Mouse (Mus musculus) MEL (cell line): ENCODE data around the gene Sirt3. TPM values are rescaled to one million over a fixed set of nuclear protein-coding genes. Genes with fewer than 3 reads are reported as not detected.

Source experiments
- DNase-seq: peaks from one replicate; pipeline ENCODE4 v3.0.0; 2011; ENCODE audit warnings: low read depth, low spot score
- H3K27ac ChIP-seq: 2 replicates; pipeline ENCODE4 v1.5.1; 2012; ENCODE audit warnings: low read depth, mild to moderate bottlenecking, control low read depth, low read length, moderate library complexity; ENCODE audit not compliant: control insufficient read depth
- H3K27me3 ChIP-seq, 2 experiments: fragments of 150-350 bp in 1 of 2; sonication (generic) in 1 of 2; 2 replicates each; pipeline ENCODE4 v1.6.1; 2012; ENCODE audit warnings: low read length in 2 of 2, mild to moderate bottlenecking in 2 of 2, improper control_type of control experiment in 1 of 2, moderate library complexity in 1 of 2; ENCODE audit not compliant: insufficient read depth in 2 of 2, control insufficient read depth in 1 of 2
- H3K36me3 ChIP-seq, 2 experiments: 2 replicates each; pipeline ENCODE4 v1.6.1; 2012 to 2014; ENCODE audit warnings: low read length in 2 of 2, improper control_type of control experiment in 1 of 2, inconsistent platforms in 1 of 2, mild to moderate bottlenecking in 1 of 2; ENCODE audit not compliant: insufficient read depth in 2 of 2, control insufficient read depth in 1 of 2
- H3K4me1 ChIP-seq, 2 experiments: fragments of 150-350 bp in 1 of 2; sonication (generic) in 1 of 2; 2 replicates each; pipeline ENCODE4 v1.6.1; 2012; ENCODE audit warnings: low read length in 2 of 2, improper control_type of control experiment in 1 of 2, mild to moderate bottlenecking in 1 of 2; ENCODE audit not compliant: insufficient read depth in 2 of 2, control insufficient read depth in 1 of 2
- H3K4me3 ChIP-seq, 2 experiments: fragments of 150-350 bp in 1 of 2; sonication (generic) in 1 of 2; 2 replicates each; pipeline ENCODE4 v1.5.1; 2012; ENCODE audit warnings: low read depth in 2 of 2, low read length in 2 of 2, mild to moderate bottlenecking in 2 of 2, moderate library complexity in 2 of 2, control low read depth in 1 of 2, improper control_type of control experiment in 1 of 2; ENCODE audit not compliant: control insufficient read depth in 1 of 2, insufficient read depth in 1 of 2
- H3K79me2 ChIP-seq: 2 replicates; pipeline ENCODE4 v1.6.1; 2012; ENCODE audit warnings: mild to moderate bottlenecking, low read length, moderate library complexity; ENCODE audit not compliant: control insufficient read depth, poor library complexity, insufficient read depth
- H3K9ac ChIP-seq: 2 replicates; pipeline ENCODE4 v1.6.1; 2012; ENCODE audit warnings: low read depth, mild to moderate bottlenecking, control low read depth, low read length, moderate library complexity; ENCODE audit not compliant: control insufficient read depth, poor library complexity, severe bottlenecking
- H3K9me3 ChIP-seq: fragments of 150-350 bp; sonication (generic); replicated peaks from 2 replicates; pipeline ENCODE4 v1.6.1; 2012; ENCODE audit warnings: mild to moderate bottlenecking, low read length, improper control_type of control experiment, moderate library complexity; ENCODE audit not compliant: insufficient read depth
- CHD2 ChIP-seq: IDR thresholded peaks from 2 replicates; pipeline ENCODE4 v1.6.1; 2011; ENCODE audit warnings: low read length, improper control_type of control experiment
- E2F4 ChIP-seq: IDR thresholded peaks from 2 replicates; pipeline ENCODE4 v1.6.1; 2011; ENCODE audit warnings: low read depth, low read length, improper control_type of control experiment, borderline replicate concordance
- EP300 ChIP-seq, 2 experiments: IDR thresholded peaks; 2 replicates each; pipeline ENCODE4 v1.6.1; 2011; ENCODE audit warnings: improper control_type of control experiment in 2 of 2, low read length in 2 of 2, low read depth in 1 of 2, mild to moderate bottlenecking in 1 of 2
- GABPA ChIP-seq: IDR thresholded peaks from 2 replicates; pipeline ENCODE4 v1.6.1; 2012; ENCODE audit warnings: low read depth, mild to moderate bottlenecking, inconsistent platforms, low read length, improper control_type of control experiment, moderate library complexity
- GATA1 ChIP-seq: IDR thresholded peaks from 2 replicates; pipeline ENCODE4 v1.6.1; 2011; ENCODE audit warnings: low read depth, low read length, improper control_type of control experiment
- JUND ChIP-seq: IDR thresholded peaks from 2 replicates; pipeline ENCODE4 v1.6.1; 2011; ENCODE audit warnings: low read depth, mild to moderate bottlenecking, improper control_type of control experiment, low read length
- MAZ ChIP-seq: IDR thresholded peaks from 2 replicates; pipeline ENCODE4 v1.6.1; 2012; ENCODE audit warnings: low read depth, mild to moderate bottlenecking, inconsistent platforms, low read length, improper control_type of control experiment
- MEF2A ChIP-seq: IDR thresholded peaks from 2 replicates; pipeline ENCODE4 v1.6.1; 2014; ENCODE audit warnings: low read depth, mild to moderate bottlenecking, inconsistent platforms, low read length, improper control_type of control experiment; ENCODE audit not compliant: poor library complexity, insufficient replicate concordance, severe bottlenecking; ENCODE audit errors: extremely low read depth
- NELFE ChIP-seq: IDR thresholded peaks from 2 replicates; pipeline ENCODE4 v1.6.1; 2011; ENCODE audit warnings: low read depth, low read length, improper control_type of control experiment
- POLR2AphosphoS2 ChIP-seq: IDR thresholded peaks from 2 replicates; pipeline ENCODE4 v1.6.1; 2011; ENCODE audit warnings: low read length, improper control_type of control experiment
- POLR2AphosphoS5 ChIP-seq: IDR thresholded peaks from 2 replicates; pipeline ENCODE4 v1.6.1; 2012; ENCODE audit warnings: low read depth, borderline replicate concordance, mild to moderate bottlenecking, inconsistent platforms, low read length, moderate library complexity, mixed read lengths
- SIN3A ChIP-seq: IDR thresholded peaks from 2 replicates; pipeline ENCODE4 v1.6.1; 2012; ENCODE audit warnings: low read length, improper control_type of control experiment, inconsistent platforms
- TBP ChIP-seq: IDR thresholded peaks from 2 replicates; pipeline ENCODE4 v1.8.0; 2011; ENCODE audit warnings: low read depth, low read length, improper control_type of control experiment
- ZKSCAN1 ChIP-seq: IDR thresholded peaks from 2 replicates; pipeline ENCODE4 v1.6.1; 2012; ENCODE audit warnings: low read depth, mild to moderate bottlenecking, inconsistent platforms, low read length, improper control_type of control experiment, moderate library complexity
- ZNF384 ChIP-seq: IDR thresholded peaks from 2 replicates; pipeline ENCODE4 v1.6.1; 2012; ENCODE audit warnings: low read depth, mild to moderate bottlenecking, inconsistent platforms, low read length, improper control_type of control experiment
- polyA plus RNA-seq, 2 experiments: library from polyadenylated mRNA; stranded (reverse) in 1 of 2; unstranded in 1 of 2; fragments of >175 nt in 1 of 2; fragments of >200 nt in 1 of 2; gene quantifications; 2 replicates each; pipeline versions ENCODE4 v1.2.1 to v1.2.4; 2012; ENCODE audit warnings: low replicate concordance in 2 of 2, low read depth in 1 of 2; ENCODE audit not compliant: insufficient read length in 2 of 2, insufficient read depth in 1 of 2, missing spikeins in 1 of 2
- total RNA-seq: library from RNA; depleted of rRNA; stranded (reverse); fragments of 300-350 nt; gene quantifications from 2 replicates; pipeline ENCODE4 v1.2.3, GENCODE M21; 2012

The Sirt3 gene
- total and polyA plus RNA-seq, 3 experiments = 16.1 to 19.5 TPM; not detected in 1

DNA sequence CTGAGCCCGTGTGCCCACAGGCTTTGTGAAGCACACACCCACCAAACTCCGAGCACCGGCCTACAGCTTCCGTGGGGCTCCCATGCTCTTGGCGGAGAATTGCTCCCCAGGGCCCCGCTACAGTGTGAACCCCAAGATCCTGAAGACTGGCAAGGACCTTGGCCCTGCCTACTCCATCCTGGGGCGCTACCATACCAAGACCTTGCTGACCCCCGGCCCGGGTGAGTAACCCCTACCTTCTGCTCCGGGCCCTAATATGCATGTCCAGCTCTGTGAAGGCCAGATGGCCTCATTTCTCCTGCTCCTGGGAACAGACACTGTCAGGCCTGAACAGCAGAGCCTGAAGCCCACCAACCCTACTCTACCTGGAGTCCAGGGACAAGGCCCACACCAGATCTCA lies 33.5 kb downstream of the Sirt3 start:
- Histone ChIP-seq H3K27ac (no peak overlapping the region), H3K4me1 (no peaks in the 10 kb centered on the region), H3K9me3 (no peaks in the 10 kb centered on the region), H3K4me3 (no peak overlapping the region), H3K27me3 (no peaks in the 10 kb centered on the region), H3K36me3 (no peaks in the 10 kb centered on the region), H3K79me2 (no peaks in the 10 kb centered on the region), H3K9ac (no peak overlapping the region)
- TF ChIP-seq CHD2 (no peak), POLR2AphosphoS2 (no peak), NELFE (no peak), MAZ (no peak), JUND (no peak), SIN3A (no peak), EP300 (IDR thresholded peaks at IDR 0.05; ENCODE audit: low read depth in 1 of 2, low read length in 2 of 2) (no peak), TBP (no peak), POLR2AphosphoS5 (no peak)
- DNase-seq = no peak

- no peak within 1 kb of the TSS for H3K9ac ChIP-seq
- H3K79me2 ChIP-seq = no peaks in the 10 kb centered on the region
- TF ChIP-seq ZNF384 (no peak), POLR2AphosphoS5 (no peak)
- no peak for DNase-seq
- H3K9me3 ChIP-seq = no peaks in the 10 kb centered on the region
- no peaks in the 10 kb centered on the region for H3K4me1 ChIP-seq
- H3K27me3 ChIP-seq = no peaks in the 10 kb centered on the region
- H3K36me3 ChIP-seq = no peaks in the 10 kb centered on the region
- no peak within 1 kb of the TSS for H3K27ac ChIP-seq
- H3K4me3 ChIP-seq = no peak within 1 kb of the TSS
Observed at GRCm38 (mm10) chr7:140847755-140848580, 34.1 kb downstream of the Sirt3 start, which contains the start of gene Odf3. Gene Odf3 (plus strand): TSS chr7:140847805.

DNA sequence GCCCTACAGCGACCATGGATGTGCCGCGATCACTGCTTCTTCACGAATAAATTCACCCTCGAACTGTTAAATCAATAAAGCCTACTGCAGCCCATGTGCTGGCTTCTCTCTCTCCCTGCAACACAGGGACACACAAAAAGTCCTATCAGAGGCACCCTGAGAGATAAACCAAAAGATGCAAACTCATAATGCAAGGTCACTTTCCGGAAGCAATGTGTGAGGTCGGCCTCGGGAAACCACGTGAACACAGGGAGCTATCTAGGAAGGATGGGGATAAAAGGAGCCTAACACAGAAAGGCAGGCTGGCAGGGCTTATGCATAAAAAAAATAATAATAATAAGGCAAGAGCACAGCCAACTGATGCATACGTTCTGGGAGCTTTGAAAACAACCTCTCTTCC lies 35.4 kb downstream of the Sirt3 start:
- Histone ChIP-seq H3K4me1 (no peaks in the 10 kb centered on the region), H3K9me3 (no peaks in the 10 kb centered on the region), H3K9ac (no peak overlapping the region), H3K36me3 (no peaks in the 10 kb centered on the region), H3K4me3 (no peak overlapping the region), H3K27me3 (no peaks in the 10 kb centered on the region; a peak in 1 of 4 replicates)
- no peak for DNase-seq
- no peak for TF ChIP-seq GATA1
- no peak for TF ChIP-seq E2F4
- TF ChIP-seq SIN3A = no peak
- TF ChIP-seq ZKSCAN1 = no peak
- TF ChIP-seq GABPA = no peak
- no peak for TF ChIP-seq MEF2A
- TF ChIP-seq, all 39 proteins: peak for 0
- Histone ChIP-seq H3K79me2 (no peaks in the 10 kb centered on the region), H3K27ac (no peak overlapping the region)
